Mouse (Mus musculus): ENCODE measurements around the gene Reg3a. TPM values are rescaled to one million over a fixed set of nuclear protein-coding genes. Genes with fewer than 3 reads are reported as not detected.

Gene Reg3a
- not detected for polyA plus RNA-seq (2017; shearing (Covaris generic))

GRCm38 (mm10) chr6:78380409-78380808 lies at the start of gene Reg3a:
TSS of gene Reg3a (plus strand) at chr6:78380709.

GRCm38 (mm10) chr6:78370357-78370756 lies 10.2 kb upstream of the Reg3a start, which contains the start of gene Reg3b:
TSS of gene Reg3b (plus strand) at chr6:78370657.

GRCm38 (mm10) chr6:78378765-78379164 lies 1.7 kb upstream of the Reg3a start, which contains the start of gene Reg3d:
TSS of gene Reg3d (minus strand) at chr6:78378865.

GRCm38 (mm10) chr6:78395323-78395722 lies 14.8 kb downstream of the Reg3a start, which contains the start of gene Reg2:
TSS of gene Reg2 (plus strand) at chr6:78395623.

GRCm38 (mm10) chr6:78422411-78422810 lies 41.9 kb downstream of the Reg3a start, which contains the start of gene Reg1:
TSS of gene Reg1 (plus strand) at chr6:78422711.

Other genes with a start within 250 kb of the Reg3a start
- gene Reg3b, start 10.1 kb upstream of the Reg3a start, polyA plus RNA-seq (2017; shearing (Covaris generic)) = not detected
- not detected for gene Reg3d, start 1.8 kb upstream of the Reg3a start, polyA plus RNA-seq (2017; shearing (Covaris generic))
- not detected for gene Reg2, start 14.9 kb downstream of the Reg3a start, polyA plus RNA-seq (2017; shearing (Covaris generic))
- gene Reg1, start 42.0 kb downstream of the Reg3a start, polyA plus RNA-seq (2017; shearing (Covaris generic)) = not detected
- gene Reg3g, start 88.2 kb downstream of the Reg3a start, polyA plus RNA-seq (2017; shearing (Covaris generic)) = not detected